Mouse (Mus musculus) kidney, adult 11 months (tissue): ENCODE measurements around the gene Bcl9.

Experiments
- DNase-seq: peaks from one replicate; pipeline ENCODE4 v3.0.0; 2022

The Bcl9 gene

DNA sequence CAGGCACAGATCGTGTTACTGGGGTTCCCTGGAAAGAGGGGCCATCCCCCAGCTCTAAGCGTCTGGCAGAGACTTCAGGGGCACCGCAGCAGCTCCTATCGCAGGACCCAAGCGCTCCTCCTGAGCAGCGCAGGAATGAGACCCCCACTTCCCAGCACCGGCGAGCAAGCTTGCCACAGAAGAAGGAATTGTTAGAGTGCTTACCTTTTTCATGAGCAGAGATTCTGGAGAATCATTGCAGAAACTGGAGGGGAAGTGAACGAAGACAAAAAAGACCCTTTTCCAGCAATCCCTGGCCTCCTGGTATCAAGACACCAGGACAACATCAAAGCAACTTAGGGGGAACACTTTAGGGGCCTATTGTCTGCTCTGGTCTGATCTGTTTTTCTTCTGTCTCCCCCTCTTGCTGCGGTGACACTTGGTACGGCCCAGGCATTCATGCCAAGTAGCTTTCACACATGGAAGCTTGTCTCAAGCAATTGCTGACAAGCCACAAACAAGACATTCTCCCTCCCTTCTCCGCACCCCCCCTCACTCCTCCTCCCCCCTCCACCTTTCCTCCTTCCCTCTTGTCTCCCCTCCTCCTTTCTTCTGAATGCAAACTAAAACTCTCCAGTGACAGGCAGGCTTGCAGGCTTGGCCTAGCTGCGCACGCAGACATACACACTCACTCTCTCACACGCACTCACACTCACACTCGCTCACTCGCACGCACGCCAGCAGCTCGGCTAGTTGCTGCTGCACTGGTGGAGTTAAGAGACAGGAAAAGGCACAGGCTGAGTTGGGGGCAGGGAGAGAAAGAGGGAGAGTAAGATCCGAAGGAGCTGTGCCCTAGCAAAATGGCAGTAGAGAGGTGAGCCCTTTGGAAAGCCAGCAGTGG, at the start of gene Bcl9:
Bcl9 (minus strand) TSS at position 365 of the 880 bp plus-strand sequence.
- DNase-seq = peak; percentile 91

GRCm38 (mm10) chr3:97339193-97339576, 41.5 kb upstream of the Bcl9 start:
- no peak for DNase-seq

- peak; percentile 64 for DNase-seq
Measured at GRCm38 (mm10) chr3:97338522-97339192, 40.9 kb upstream of the Bcl9 start.

- DNase-seq = no peak
Measured at GRCm38 (mm10) chr3:97337306-97337705, 39.6 kb upstream of the Bcl9 start.

DNA sequence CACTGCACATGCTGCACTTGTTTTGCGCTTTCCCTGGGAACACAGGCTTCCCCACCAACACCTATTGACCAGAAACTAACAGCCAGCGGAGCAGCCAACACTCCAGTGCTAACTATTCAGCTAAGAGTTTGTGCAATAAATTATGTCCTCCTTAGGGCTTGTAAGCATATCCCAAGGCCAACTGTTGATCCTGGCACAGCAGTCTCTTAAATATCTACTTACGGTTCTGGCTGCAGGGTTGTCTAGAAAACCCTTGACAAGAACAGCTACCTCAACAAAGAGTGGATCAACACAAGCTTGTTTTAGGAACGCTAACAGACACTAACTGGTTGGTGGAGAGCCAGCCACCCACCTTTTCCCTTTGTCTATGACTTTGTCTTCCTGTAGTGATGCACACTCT, 38.6 kb upstream of the Bcl9 start:
- no peak for DNase-seq

- no peak for DNase-seq
Measured at GRCm38 (mm10) chr3:97334618-97335017, 36.9 kb upstream of the Bcl9 start.

- DNase-seq = no peak
Measured at GRCm38 (mm10) chr3:97332172-97332571, 34.5 kb upstream of the Bcl9 start.

GRCm38 (mm10) chr3:97327809-97328208, 30.1 kb upstream of the Bcl9 start:
- no peak for DNase-seq

- DNase-seq = no peak
Measured at GRCm38 (mm10) chr3:97327356-97327755, 29.6 kb upstream of the Bcl9 start.

GRCm38 (mm10) chr3:97325621-97326345, 28.1 kb upstream of the Bcl9 start:
- no peak for DNase-seq

DNA sequence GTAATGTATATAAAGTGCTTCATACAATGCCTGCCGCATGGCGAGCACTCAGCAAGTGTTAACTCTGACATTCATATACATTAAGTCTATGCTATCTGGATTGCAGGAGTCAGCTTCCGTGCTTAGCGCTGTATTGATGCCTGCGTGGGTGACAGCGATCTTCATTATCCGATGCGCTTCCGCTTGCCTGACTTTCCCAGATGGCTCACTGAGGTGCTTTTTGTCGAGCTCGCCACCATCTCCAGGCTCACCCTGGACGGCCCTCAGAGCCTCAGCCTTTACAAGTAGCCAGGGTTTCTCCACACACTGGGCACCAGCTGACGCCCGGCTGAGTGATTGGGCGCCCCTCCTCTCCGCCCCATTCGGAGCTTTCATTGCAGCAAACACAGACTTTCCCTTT, 26.3 kb upstream of the Bcl9 start:
- no peak for DNase-seq

- no peak for DNase-seq
Measured at GRCm38 (mm10) chr3:97317302-97317701, 19.6 kb upstream of the Bcl9 start.

DNA sequence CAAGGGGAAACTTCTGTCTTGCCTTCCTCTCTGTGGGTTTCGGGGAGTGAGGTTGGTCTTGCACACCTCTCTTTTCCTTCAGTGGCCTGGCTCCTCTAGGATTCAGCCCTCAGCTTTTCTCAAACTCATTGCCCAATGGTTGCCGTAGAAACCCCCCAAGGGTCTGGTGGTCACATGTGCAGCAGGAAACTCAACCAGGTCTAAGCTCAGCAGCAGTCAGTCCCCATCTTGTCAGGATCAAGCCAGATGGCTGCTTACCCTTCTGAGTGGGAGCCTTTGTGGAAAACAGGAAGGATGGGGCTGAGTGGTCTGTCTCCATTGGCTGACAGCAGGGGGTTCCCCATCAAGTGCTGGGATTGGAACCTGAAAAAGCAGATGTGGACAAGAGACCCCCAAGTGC, 15.7 kb upstream of the Bcl9 start:
- no peak for DNase-seq

GRCm38 (mm10) chr3:97311998-97312397, 14.3 kb upstream of the Bcl9 start:
- peak; percentile 76 for DNase-seq

DNA sequence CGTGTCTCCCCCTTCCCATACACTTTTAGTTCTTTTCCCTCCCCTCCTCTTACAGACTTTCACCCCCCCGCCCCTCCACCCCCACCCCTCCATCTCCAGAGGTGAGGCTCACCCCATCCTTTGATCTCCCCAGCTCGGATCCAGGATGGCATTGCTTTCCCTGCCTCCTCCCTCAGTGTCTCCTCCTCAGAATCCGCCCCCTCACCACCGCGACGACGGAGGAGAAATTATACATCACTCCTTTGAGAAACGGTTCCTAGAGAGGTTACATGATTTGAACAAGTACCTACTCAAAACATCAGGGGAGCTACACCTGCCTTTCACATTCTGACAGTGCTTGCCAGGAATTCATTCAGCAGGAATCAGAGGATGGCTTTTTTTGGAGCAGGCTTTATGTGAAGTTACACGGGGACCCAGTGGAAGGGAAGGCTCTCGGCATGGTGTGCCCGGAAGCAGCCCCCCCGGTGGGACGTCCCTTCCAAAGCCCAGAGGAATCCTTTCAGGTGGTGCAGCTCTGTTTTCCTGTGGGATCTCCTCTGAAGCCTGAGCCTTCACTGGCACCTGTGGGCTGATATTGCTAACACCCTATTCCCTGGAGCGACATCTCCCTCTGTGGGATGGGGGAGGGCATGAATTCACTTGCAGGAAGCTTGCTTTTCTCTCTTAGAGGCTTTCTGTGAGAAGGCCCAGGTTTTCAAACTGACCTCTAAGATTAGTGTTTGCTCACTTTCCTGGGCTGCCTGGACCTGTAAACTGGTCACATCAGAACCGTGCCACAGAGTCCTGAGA, 12.2 kb upstream of the Bcl9 start:
- DNase-seq = no peak

- no peak for DNase-seq
Measured at GRCm38 (mm10) chr3:97308440-97308839, 10.7 kb upstream of the Bcl9 start.

GRCm38 (mm10) chr3:97305907-97306306, 8.2 kb upstream of the Bcl9 start:
- no peak for DNase-seq

GRCm38 (mm10) chr3:97301586-97301985, 3.9 kb upstream of the Bcl9 start:
- no peak for DNase-seq

DNA sequence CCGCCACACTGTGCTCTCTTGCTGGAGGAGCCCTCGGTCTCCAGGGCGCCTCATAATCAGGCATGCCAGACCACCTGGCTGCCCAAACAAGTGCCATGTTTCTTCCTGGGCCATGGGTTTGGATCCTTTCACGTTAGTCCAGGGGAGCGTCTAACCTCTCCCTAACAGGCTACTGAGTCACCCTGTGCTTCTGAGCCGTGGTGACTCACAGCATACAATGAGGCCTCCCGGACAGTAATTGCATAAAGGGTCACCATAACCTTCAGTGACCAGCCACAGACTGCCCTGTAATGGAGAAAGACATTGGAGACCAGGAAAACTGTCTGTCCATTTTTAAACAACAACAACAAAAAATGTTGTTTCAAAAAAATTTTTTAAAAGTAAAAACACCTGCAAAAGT, 2.7 kb upstream of the Bcl9 start:
- no peak for DNase-seq

DNA sequence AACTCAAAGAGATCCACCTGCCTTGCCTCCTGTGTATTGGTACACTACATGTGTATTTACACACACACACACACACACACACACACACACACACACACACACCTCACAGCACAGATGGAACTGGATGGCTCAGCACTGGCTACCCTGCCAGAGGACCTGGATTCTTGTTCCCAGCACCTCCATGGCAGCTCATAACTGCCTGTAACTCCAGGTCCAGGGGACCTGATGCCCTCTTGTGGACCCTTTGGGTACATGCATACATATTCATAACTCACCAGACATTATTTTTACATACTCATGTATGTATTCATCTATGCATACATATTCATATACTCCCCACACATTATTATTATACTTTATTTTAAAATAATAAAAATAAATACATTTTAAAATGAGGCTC, 2.2 kb upstream of the Bcl9 start:
- no peak for DNase-seq

DNA sequence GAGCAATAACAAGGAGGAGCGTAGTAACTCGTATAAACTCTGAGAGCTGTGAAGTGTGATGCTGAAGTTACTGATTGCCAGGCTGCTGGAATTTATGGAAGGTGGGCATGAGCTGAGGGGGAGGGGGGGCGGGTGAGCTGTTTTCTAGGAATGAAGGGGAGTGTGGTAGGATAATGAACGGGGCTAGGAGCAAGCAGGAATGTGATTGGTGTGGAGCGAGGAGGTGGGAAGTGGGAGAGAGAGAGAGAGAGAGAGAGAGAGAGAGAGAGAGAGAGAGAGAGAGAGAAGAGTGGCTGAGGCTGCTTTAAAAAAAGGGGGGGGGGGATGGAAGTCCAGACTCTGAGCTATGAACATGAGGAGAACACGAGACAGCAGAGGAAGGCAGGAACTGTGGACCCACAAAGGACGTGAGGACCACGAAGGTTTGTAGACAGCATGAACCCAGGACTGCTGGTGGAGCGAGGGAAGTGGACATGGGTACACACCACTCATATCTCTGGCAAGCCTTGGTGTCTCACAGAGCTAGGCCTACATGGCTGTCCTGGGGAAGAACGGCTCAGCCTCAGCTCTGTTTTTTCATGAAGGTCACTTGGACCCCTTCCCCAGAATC, 1.2 kb upstream of the Bcl9 start:
- no peak for DNase-seq

GRCm38 (mm10) chr3:97296941-97297552, 670 bp downstream of the Bcl9 start:
- DNase-seq = peak; percentile 37
